Mouse (Mus musculus) heart, postnatal 10 days (tissue): ENCODE measurements around the gene Nbl1. TPM values are rescaled to one million over a fixed set of nuclear protein-coding genes. Genes with fewer than 3 reads are reported as not detected.

Source experiments
- DNase-seq, 2 experiments: peaks; one replicate each; pipeline ENCODE4 v3.0.0; 2021
- intact Hi-C: fragments of 180-260 bp; cut with DNase I; formaldehyde crosslinking; loops from one replicate; pipeline ENCODE4 v1.15.1; 2025
- total RNA-seq, 2 experiments: library from RNA; stranded (reverse); gene quantifications; 2 replicates each; pipeline ENCODE4 v1.2.3; 2021

Nbl1 gene
- total RNA-seq, 2 experiments from 2014 or later, result 27.9 to 36.3 TPM

GRCm38 (mm10) chr4:139105453-139105852, 12.7 kb upstream of the Nbl1 start:
- intact Hi-C loops, result no loop called here
- no peak for DNase-seq

GRCm38 (mm10) chr4:139101546-139101945, 8.8 kb upstream of the Nbl1 start:
- DNase-seq, result no peak
- intact Hi-C loops, result no loop called here

- intact Hi-C loops, result no loop called here
- DNase-seq, result no peak
Observed at GRCm38 (mm10) chr4:139100326-139100725, 7.5 kb upstream of the Nbl1 start.

- DNase-seq, result no peak
- intact Hi-C loops, result no loop called here
Observed at GRCm38 (mm10) chr4:139096201-139096600, 3.4 kb upstream of the Nbl1 start.

GRCm38 (mm10) chr4:139095406-139095805, 2.6 kb upstream of the Nbl1 start:
- intact Hi-C loops, result no loop called here
- no peak for DNase-seq

GRCm38 (mm10) chr4:139093196-139093530, 370 bp upstream of the Nbl1 start:
- DNase-seq, result no peak
- intact Hi-C loops, result loop anchor here (5.0 kb wide), 1 partner anchor 99 kb away; the partner anchor contains the start of gene Capzb

- peak; percentile 47 to 57 for DNase-seq
- intact Hi-C loops, result loop anchor here (5.0 kb wide), 1 partner anchor 101 kb away; the partner anchor contains the start of gene Capzb
Observed at GRCm38 (mm10) chr4:139091478-139092355, 1.1 kb downstream of the Nbl1 start.

GRCm38 (mm10) chr4:139091066-139091465, 1.7 kb downstream of the Nbl1 start:
- no peak for DNase-seq
- intact Hi-C loops, result loop anchor here (5.0 kb wide), 1 partner anchor 101 kb away; the partner anchor contains the start of gene Capzb

- intact Hi-C loops, result loop anchor here (5.0 kb wide), 1 partner anchor 102 kb away; the partner anchor contains the start of gene Capzb
- no peak for DNase-seq
Observed at GRCm38 (mm10) chr4:139090303-139090940, 2.4 kb downstream of the Nbl1 start.

- no peak for DNase-seq
- intact Hi-C loops, result loop anchor here (5.0 kb wide), 1 partner anchor 143 kb away; no protein-coding TSS in a partner anchor
Observed at GRCm38 (mm10) chr4:139088982-139089671, 3.7 kb downstream of the Nbl1 start.

- no peak for DNase-seq
- intact Hi-C loops, result loop anchor here (1.0 to 5.0 kb wide), 4 partner anchors 145 to 250 kb away; no protein-coding TSS in a partner anchor
Observed at GRCm38 (mm10) chr4:139086984-139087383, 5.8 kb downstream of the Nbl1 start.

- intact Hi-C loops, result loop anchor here (1.0 to 5.0 kb wide), 4 partner anchors 146 to 251 kb away; no protein-coding TSS in a partner anchor
- peak; percentile 89 to 94 for DNase-seq
Observed at GRCm38 (mm10) chr4:139086037-139086436, 6.8 kb downstream of the Nbl1 start.

- peak in 1 of 2 experiments; percentile 58 for DNase-seq
- intact Hi-C loops, result loop anchor here (5.0 kb wide), 1 partner anchor 147 kb away; no protein-coding TSS in a partner anchor
Observed at GRCm38 (mm10) chr4:139085337-139085736, 7.5 kb downstream of the Nbl1 start.

- DNase-seq, result no peak
- intact Hi-C loops, result no loop called here
Observed at GRCm38 (mm10) chr4:139082790-139083564, 9.8 kb downstream of the Nbl1 start.

- no peak for DNase-seq
- intact Hi-C loops, result no loop called here
Observed at GRCm38 (mm10) chr4:139081270-139081931, 11.4 kb downstream of the Nbl1 start.

GRCm38 (mm10) chr4:139080259-139080658, 12.5 kb downstream of the Nbl1 start:
- intact Hi-C loops, result no loop called here
- DNase-seq, result peak in 1 of 2 experiments; percentile 57

- intact Hi-C loops, result no loop called here
- no peak for DNase-seq
Observed at GRCm38 (mm10) chr4:139079439-139079838, 13.4 kb downstream of the Nbl1 start.

GRCm38 (mm10) chr4:139078726-139079125, 14.1 kb downstream of the Nbl1 start:
- intact Hi-C loops, result loop anchor here (1.0 kb wide), 1 partner anchor 156 kb away; no protein-coding TSS in a partner anchor
- peak in 1 of 2 experiments; percentile 47 for DNase-seq

GRCm38 (mm10) chr4:139078313-139078712, 14.5 kb downstream of the Nbl1 start:
- intact Hi-C loops, result loop anchor here (1.0 kb wide), 1 partner anchor 156 kb away; no protein-coding TSS in a partner anchor
- peak in 1 of 2 experiments; percentile 53 for DNase-seq
